Mouse (Mus musculus) heart, postnatal 0 days (tissue): ENCODE measurements at regions not wholly inside any gene's neighbourhood (a gene's known extent, or its start where the extent isn't known, plus 50 kb on each side); places are given as distances from the start of the nearest gene placed in this dataset.

Experiments
- ATAC-seq: fragments of 200-750 bp; cut with Nextera tagmentation; 2 replicates; pipeline ENCODE4 v1.8.0; 2017; ENCODE audit warnings: low read depth, moderate number of reproducible peaks, moderate library complexity; ENCODE audit not compliant: insufficient read depth
- DNase-seq: peaks from one replicate; pipeline ENCODE4 v3.0.0-alpha.2; 2016; ENCODE audit warnings: low spot score
- H3K27ac ChIP-seq: fragments of 300-500 bp; sonication (generic); 2 replicates; pipeline ENCODE4 v1.5.1; 2014; ENCODE audit warnings: low read depth, mild to moderate bottlenecking
- H3K27me3 ChIP-seq: fragments of 300-500 bp; sonication (generic); 2 replicates; pipeline ENCODE4 v1.6.1; 2014; ENCODE audit warnings: low read length, mixed read lengths; ENCODE audit not compliant: control insufficient read depth, insufficient read depth
- H3K36me3 ChIP-seq: fragments of 300-500 bp; sonication (generic); replicated peaks from 2 replicates; pipeline ENCODE4 v1.6.1; 2014; ENCODE audit warnings: low read length, mixed read lengths; ENCODE audit not compliant: control insufficient read depth, insufficient read depth
- H3K4me1 ChIP-seq: fragments of 300-500 bp; sonication (generic); 2 replicates; pipeline ENCODE4 v1.6.1; 2014; ENCODE audit warnings: antibody characterized with exemption; ENCODE audit not compliant: control insufficient read depth, insufficient read depth
- H3K4me2 ChIP-seq: fragments of 300-500 bp; sonication (generic); 2 replicates; pipeline ENCODE4 v1.6.1; 2014; ENCODE audit warnings: low read depth, mild to moderate bottlenecking, low read length, moderate library complexity
- H3K4me3 ChIP-seq: fragments of 300-500 bp; sonication (generic); 2 replicates; pipeline ENCODE4 v1.5.1; 2014; ENCODE audit warnings: low read depth, low read length
- H3K9ac ChIP-seq: fragments of 300-500 bp; sonication (generic); replicated peaks from 2 replicates; pipeline ENCODE4 v1.6.1; 2014; ENCODE audit warnings: low read depth, low read length, mixed read lengths
- H3K9me3 ChIP-seq: fragments of 300-500 bp; sonication (generic); replicated peaks from 2 replicates; pipeline ENCODE4 v1.6.1; 2016; ENCODE audit warnings: low read length; ENCODE audit not compliant: control insufficient read depth
- CTCF ChIP-seq: IDR thresholded peaks from 2 replicates; pipeline ENCODE4 v1.5.1; 2016; ENCODE audit warnings: antibody characterized with exemption, control low read depth, low read depth
- EP300 ChIP-seq: IDR thresholded peaks from 2 replicates; pipeline ENCODE4 v1.6.1; 2016; ENCODE audit warnings: antibody characterized with exemption, low read depth
- WGBS: fragments of 180-500 bp; shearing (Covaris S2); extraction: QIAGEN DNeasy Blood & Tissue Kit; methylation state at CpG from one replicate; pipeline ENCODE4 v1.1.7; 2014; 5-methylcytosine and 5-hydroxymethylcytosine counted together

DNA sequence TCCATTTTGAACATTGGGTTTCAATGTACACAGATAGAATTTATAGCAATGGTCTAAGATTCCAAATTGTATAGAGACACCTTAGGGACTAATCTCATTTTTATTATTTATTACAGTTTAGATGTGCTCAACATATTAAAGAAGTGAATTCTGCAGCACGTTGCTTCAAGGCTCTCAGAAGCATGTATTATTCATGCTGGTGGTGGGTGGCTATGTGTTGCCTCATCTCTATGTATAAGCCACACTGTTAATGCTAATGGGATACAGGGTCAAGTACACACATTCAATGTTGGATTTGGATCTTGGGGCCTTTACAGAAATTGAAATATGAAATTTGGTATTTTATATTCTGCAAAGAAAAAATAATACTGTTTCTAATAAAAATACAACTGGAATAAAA lies 131.9 kb upstream of the Fndc3a start:
- Histone ChIP-seq H3K9me3 (no peaks in the 10 kb centered on the region), H3K4me3 (no peak overlapping the region), H3K36me3 (no peaks in the 10 kb centered on the region), H3K4me1 (no peaks in the 10 kb centered on the region), H3K9ac (no peak overlapping the region), H3K27me3 (no peaks in the 10 kb centered on the region), H3K27ac (no peak overlapping the region), H3K4me2 (no peak overlapping the region)
- TF ChIP-seq EP300, result no peak
- TF ChIP-seq CTCF, result no peak
- 68% methylated on average over 1 of the region's 1 CpGs for WGBS
- ATAC-seq (no peak), DNase-seq (no peak)

DNA sequence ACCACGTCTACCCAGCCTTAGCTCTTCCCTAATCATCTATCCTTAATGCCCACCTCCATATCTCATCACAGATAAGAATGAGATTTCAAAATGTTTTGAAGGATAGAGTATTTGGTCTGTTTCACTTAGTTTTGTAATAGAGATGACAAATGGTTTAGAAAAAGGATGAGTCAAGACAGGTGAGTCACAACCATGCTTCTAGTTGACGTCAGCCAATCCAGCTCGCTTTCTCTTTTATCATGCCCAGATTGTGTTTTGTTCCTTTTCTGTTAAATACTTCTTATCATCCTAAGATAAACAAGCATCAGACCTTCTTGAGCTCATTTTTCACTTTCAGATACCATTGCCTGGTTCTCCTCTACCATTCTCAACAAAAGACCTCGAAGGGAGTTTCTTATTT lies 125.4 kb upstream of the Fndc3a start:
- H3K4me1 ChIP-seq, result no peaks in the 10 kb centered on the region
- H3K36me3 ChIP-seq, result no peaks in the 10 kb centered on the region
- no peak overlapping the region for H3K4me3 ChIP-seq
- DNase-seq, result no peak
- no peak for ATAC-seq
- H3K9me3 ChIP-seq, result no peaks in the 10 kb centered on the region
- H3K4me2 ChIP-seq, result no peak overlapping the region
- WGBS, result 64% methylated on average over 4 of the region's 4 CpGs
- H3K27ac ChIP-seq, result no peak overlapping the region
- no peak overlapping the region for H3K9ac ChIP-seq
- TF ChIP-seq CTCF (no peak), EP300 (no peak)
- no peaks in the 10 kb centered on the region for H3K27me3 ChIP-seq

DNA sequence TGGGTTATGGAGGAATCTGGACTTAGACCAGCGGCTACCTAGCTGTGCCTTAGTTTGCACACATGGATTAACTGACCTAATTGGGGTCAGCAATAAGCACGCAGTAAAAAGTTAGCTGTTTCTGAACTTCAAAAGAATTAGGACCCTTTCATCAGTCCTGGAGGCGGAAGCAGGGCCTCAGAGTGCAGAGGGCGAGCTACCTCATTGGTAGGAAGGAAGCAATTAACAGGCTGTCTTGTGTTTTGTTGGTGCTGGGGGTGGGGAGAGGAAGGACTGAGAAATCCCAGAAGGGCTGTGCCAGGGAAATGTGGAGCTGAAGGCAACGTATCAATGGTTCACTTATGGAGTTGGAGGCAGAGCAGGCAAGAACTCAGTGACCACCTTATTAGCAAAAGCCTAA lies 119.5 kb upstream of the Fndc3a start:
- TF ChIP-seq CTCF (no peak), EP300 (no peak)
- no peaks in the 10 kb centered on the region for H3K36me3 ChIP-seq
- H3K27ac ChIP-seq, result no peak overlapping the region
- H3K9me3 ChIP-seq, result no peaks in the 10 kb centered on the region
- no peaks in the 10 kb centered on the region for H3K27me3 ChIP-seq
- 53% methylated on average over 5 of the region's 5 CpGs for WGBS
- H3K4me2 ChIP-seq, result no peak overlapping the region
- ATAC-seq (no peak), DNase-seq (no peak)
- H3K9ac ChIP-seq, result no peak overlapping the region
- H3K4me3 ChIP-seq, result no peak overlapping the region
- no peaks in the 10 kb centered on the region for H3K4me1 ChIP-seq

DNA sequence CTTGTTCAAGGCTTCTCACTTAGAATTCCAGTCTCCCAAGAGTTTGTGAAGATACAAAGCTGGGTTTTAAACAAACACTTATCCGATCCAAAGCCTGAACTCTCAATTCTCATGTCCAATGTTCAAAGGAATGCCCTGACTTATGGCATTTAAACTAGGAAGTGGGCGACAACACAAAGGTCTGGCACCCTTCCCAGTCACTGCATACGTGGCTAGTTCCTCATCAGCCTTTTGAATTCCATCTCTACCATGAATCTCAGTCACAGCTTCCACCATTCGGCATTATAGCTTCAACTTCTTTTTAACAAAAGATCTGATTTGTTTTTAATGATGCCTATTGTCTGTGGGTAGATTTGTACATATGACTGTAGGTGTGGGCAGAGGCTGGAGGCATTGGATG lies 115.7 kb upstream of the Fndc3a start:
- WGBS, result 35% methylated on average over 4 of the region's 4 CpGs
- ATAC-seq (no peak), DNase-seq (no peak)
- Histone ChIP-seq H3K9me3 (no peaks in the 10 kb centered on the region), H3K4me2 (no peak overlapping the region), H3K9ac (no peak overlapping the region), H3K4me3 (no peak overlapping the region), H3K27me3 (no peaks in the 10 kb centered on the region), H3K36me3 (no peaks in the 10 kb centered on the region), H3K27ac (no peak overlapping the region), H3K4me1 (no peaks in the 10 kb centered on the region)
- no peak for TF ChIP-seq EP300
- TF ChIP-seq CTCF, result no peak

DNA sequence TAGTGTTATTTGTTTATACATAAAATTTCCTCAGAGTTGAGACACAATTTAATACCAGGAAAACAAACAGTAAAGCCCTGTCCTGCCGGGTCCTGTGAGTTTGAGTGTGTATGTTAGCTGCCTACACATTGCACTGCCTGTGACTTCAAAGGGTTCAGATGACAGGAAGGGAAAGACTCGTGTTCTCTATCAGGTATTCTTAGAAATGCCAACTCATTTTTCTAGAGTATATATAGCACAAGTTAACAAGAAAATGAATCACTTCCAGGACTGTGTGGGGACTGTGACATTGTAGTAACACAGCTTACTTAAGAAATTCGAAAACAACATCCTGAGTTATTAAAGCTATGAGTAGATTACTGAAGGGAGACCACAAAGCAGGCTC lies 112.4 kb upstream of the Fndc3a start:
- WGBS, result 24% methylated on average over 3 of the region's 3 CpGs
- no peaks in the 10 kb centered on the region for H3K36me3 ChIP-seq
- TF ChIP-seq CTCF, result no peak
- TF ChIP-seq EP300, result no peak

DNA sequence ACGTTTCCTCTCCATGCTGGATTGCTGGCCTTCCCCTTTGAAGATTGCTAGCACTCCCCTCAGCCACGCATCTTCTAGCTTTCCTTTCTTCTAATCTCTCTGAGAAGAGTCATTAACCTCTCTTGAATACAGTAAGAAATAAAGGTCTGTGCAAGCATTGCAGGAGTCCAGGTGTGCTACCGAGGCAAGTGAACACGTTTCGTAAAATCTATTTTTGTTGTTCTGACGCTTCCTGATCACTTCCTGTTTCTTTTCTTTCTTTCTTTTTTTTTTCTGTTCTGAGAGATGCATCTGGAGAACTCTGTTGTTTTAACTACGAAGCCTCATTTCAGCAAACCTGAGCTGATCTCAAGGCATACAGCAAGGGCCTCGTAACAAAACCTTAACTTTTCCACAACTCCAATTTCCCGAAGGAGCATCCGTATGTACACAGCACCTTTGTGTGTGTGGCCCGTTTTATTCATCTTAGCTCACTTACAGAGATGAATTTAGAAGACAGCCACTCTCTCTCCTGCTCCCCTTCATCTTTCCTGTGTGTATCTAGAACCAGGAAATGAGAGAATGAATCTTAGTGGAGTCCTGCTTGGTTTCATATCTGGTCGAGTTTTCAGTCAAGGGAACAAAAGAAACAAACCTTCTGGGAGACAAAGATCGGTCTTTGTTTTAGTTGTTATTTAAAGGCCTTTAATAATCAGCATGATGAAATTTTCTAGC lies 111.9 kb upstream of the Fndc3a start:
- no peak for DNase-seq
- Histone ChIP-seq H3K4me2 (no peak overlapping the region), H3K4me1 (no peaks in the 10 kb centered on the region), H3K27me3 (no peaks in the 10 kb centered on the region), H3K27ac (no peak overlapping the region), H3K4me3 (no peak overlapping the region), H3K9ac (no peak overlapping the region), H3K36me3 (no peaks in the 10 kb centered on the region), H3K9me3 (no peaks in the 10 kb centered on the region)
- WGBS, result 67% methylated on average over 13 of the region's 13 CpGs
- no peak for TF ChIP-seq CTCF
- TF ChIP-seq EP300, result no peak
- no peak for ATAC-seq

More for the DNA sequence above, 112.4 kb upstream of the Fndc3a start:
- no peak overlapping the region for H3K4me2 ChIP-seq
- no peak overlapping the region for H3K9ac ChIP-seq
- DNase-seq (no peak), ATAC-seq (no peak)
- H3K27ac ChIP-seq, result no peak overlapping the region
- H3K4me3 ChIP-seq, result no peak overlapping the region
- no peaks in the 10 kb centered on the region for H3K9me3 ChIP-seq
- H3K4me1 ChIP-seq, result no peaks in the 10 kb centered on the region
- no peaks in the 10 kb centered on the region for H3K27me3 ChIP-seq
